Mouse (Mus musculus) lung, postnatal 25 days (tissue): Measurements from ENCODE around the gene Dock6.
A peak's percentile ranks its signal among the peaks of the same experiment; 100 is the strongest.
"Not testable (repeated sequence)": the region's sequence is repeated elsewhere in the genome, so short reads cannot be mapped to it uniquely, and the experiment has no call there.

Experiments used
- DNase-seq: peaks from one replicate; pipeline ENCODE4 v3.0.0; 2022; ENCODE audit warnings: low spot score

Gene Dock6

GRCm38 (mm10) chr9:21808561-21808960, 43.9 kb downstream of the Dock6 start:
- no peak for DNase-seq

DNA sequence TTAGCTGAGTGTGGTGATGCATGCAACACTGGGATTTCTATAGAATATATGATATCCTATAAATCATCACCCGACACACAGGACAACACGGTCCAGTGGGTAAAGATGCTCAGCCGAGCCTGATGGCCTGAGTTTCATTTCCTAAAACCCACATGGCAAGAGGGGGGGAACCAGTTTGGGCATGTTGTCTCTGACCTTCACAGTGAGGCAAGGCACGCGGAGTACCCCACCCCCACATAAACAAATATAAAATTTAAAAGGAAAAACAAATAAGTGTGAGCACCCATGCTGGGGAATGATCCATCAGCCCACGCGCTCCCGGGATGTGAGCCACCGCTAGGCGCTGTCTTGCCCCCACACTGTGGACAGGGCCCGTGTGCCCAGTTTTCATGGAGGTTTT, 45.5 kb downstream of the Dock6 start:
- DNase-seq = no peak

DNA sequence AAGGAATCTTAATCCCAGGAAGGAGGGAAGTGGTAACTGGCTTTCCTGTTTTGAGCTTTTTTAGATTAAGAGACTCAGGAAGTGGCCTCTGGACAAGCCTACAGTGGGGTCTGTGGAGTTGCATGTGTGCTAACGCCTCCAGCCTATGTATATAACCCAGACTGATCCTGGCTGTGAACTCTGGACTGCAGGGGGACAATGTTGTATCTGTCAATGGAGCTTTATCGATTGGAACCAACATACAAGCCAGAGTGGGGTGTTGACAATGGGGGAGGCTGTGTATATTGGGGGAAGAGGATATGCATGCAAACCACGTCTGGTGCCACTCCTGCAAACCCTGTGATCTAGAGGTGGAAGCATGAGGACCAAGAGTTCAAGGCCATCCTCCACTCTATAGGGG, 46.1 kb downstream of the Dock6 start:
- DNase-seq = no peak

GRCm38 (mm10) chr9:21803986-21804644, 48.3 kb downstream of the Dock6 start:
- peak; percentile 88 for DNase-seq

- DNase-seq = no peak
Measured at GRCm38 (mm10) chr9:21801591-21801990, 50.8 kb downstream of the Dock6 start.

DNA sequence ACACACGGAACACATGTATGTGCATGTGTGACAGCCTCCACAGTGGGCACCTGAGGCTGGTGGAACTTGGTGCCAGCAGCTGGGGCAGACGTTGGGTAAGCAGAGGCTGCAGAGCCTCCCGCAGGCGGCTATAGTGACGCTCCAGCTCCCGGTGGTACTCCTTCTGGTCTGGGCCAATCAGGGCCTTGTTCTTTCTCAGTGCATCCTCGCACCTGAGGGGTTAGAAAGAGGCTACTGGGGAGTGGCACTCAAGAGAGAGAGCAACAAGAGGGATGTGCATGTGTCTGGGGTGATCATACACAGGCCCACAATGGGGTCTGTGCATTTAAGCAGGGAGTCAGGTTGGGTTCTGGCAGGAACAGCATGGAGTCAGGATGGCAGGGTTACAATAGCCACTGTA, 51.3 kb downstream of the Dock6 start:
- no peak for DNase-seq

DNA sequence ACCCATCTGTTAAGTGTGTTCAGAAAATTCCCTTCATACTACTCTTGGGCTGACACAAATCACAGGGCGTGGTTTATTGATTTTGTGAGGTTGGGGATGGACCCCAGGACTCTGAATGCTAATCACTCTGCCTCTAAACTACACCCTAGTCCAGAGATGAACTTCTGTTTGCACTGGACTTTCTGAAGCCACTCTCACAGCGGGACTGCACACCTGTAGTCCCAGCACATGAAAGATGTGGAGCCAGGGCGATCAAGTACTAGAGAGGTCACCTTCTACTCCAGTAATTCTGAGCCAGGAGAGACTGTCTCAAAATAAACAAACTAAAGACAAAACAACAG, 53.5 kb downstream of the Dock6 start:
- no peak for DNase-seq

- DNase-seq = peak; percentile 88
Measured at GRCm38 (mm10) chr9:21798345-21799009, 54.0 kb downstream of the Dock6 start, which contains the start of gene Kank2. Gene Kank2, minus strand, starts transcription at chr9:21798744.

GRCm38 (mm10) chr9:21797921-21798344, 54.5 kb downstream of the Dock6 start:
- DNase-seq = peak; percentile 55

DNA sequence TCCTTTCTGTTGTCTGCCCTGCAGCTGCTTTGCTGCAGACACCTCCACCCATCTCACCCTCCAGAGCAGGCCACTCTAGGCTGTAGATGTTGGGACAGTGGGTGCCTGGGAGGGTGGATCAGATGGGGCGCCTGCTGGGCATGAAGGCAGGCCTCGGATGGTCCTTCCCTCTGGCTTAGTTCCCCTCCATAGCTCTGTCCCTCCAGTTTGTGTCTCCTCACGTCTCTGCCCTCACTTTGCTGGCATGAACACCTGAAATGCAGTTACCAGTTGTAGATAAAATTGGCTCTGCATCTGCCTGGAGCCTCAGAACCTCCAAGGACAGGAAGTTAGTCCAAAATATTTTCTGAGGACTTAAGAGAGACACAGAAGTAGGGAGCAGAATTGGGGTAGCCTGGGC, 55.5 kb downstream of the Dock6 start:
- no peak for DNase-seq

DNA sequence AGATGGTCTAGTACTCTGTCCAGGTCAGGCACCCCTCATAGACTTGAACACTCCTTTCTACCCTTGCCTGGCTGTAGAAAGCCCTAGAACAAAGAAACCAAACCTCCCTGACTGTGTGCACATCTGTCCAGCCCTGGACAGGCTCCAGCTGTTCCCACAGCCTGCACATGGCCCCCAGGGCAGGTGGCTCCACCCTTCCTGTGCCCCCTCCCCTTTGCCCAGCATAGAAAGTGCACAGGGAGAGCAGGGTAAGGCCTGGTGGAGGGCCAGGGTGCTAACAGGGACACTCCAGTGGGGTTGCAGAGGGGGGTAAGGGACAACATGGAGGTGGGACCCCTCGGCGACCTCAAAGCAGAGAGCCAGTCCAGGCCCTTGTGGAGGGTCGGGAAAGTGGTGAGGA, 56.2 kb downstream of the Dock6 start:
- no peak for DNase-seq

DNA sequence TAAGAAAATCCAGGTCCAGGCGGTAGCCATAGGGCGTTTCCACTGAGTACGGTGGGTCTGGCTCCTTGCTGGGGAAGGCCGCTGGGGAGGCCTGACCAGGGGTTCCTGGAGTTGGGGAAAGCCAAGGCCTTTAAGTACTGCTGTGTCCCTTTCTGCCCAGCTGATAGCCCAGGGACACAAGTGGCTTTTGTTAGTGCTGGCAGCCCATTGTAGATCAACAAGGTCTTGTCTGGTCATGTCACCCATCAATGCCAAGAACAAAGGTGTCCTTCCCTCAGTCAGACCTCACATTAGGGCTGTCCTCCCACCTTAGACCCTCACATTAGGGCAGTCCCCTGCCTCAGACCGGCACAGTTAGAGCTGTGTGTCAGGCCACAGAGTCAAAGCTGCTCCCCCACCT, 56.9 kb downstream of the Dock6 start:
- no peak for DNase-seq

DNA sequence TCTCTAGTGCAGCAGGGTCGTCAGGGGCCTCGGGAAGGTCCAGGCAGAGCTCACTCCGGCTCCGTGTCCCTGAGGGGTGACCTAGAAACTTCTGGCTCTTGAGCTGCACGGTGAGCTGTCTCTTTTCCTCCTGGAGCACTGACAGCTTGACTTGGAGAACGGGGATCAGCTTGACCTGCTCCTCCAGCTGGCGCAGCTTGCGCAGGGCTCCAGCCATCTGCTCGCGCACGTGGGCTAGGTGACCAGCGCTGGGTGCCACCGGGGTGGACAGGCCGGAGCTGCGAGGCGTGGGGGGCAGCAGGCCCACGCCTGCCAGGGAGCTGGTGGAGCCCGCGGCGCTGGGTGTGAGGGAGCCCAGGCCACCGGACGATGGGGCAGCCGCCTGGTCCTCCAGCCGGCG, 57.5 kb downstream of the Dock6 start:
- DNase-seq = no peak

- no peak for DNase-seq
Measured at GRCm38 (mm10) chr9:21794344-21794834, 58.0 kb downstream of the Dock6 start.

GRCm38 (mm10) chr9:21793507-21793906, 58.9 kb downstream of the Dock6 start:
- DNase-seq = not testable (repeated sequence)

- DNase-seq = peak; percentile 57
Measured at GRCm38 (mm10) chr9:21792644-21793043, 59.8 kb downstream of the Dock6 start.

GRCm38 (mm10) chr9:21791861-21792260, 60.6 kb downstream of the Dock6 start:
- DNase-seq = peak; percentile 80

DNA sequence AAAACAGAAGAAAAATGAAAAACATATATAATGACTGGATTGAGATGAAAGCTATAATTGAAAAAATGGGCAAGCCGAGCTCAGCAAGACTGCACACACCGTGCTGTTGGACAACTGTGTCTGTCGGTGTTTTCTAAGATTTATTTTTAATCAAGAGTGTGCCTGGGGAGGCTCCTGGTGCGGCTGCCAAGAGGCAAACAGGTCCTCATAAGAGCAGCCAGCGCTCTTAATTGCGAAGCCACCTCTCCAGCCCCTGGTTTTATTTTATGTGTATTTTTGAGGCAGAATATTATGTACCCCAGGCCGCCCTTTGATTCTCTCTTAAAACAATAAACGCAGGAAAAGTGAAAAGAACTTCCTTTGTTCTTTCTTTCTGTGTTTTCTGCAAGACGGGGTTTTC, 64.2 kb downstream of the Dock6 start:
- no peak for DNase-seq

DNA sequence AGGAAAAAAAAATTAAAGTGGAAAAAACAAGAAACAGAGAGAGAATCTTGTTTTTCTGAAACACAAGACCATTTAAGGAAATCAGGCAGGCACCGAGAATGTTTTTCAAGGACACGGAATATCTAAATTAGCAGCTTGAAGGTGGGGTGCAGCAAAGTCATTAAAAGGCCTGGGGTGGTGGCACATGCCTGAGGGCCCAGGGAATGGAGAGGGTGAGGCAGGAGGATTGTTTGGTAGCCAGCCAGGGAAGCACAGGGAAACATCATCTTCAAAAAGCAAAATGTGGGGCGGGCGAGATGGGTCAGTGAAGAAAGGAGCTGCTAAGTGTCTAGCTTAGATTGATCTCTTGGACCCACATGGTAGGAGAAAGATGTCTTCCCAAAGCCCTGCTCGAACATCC, 64.8 kb downstream of the Dock6 start:
- no peak for DNase-seq

DNA sequence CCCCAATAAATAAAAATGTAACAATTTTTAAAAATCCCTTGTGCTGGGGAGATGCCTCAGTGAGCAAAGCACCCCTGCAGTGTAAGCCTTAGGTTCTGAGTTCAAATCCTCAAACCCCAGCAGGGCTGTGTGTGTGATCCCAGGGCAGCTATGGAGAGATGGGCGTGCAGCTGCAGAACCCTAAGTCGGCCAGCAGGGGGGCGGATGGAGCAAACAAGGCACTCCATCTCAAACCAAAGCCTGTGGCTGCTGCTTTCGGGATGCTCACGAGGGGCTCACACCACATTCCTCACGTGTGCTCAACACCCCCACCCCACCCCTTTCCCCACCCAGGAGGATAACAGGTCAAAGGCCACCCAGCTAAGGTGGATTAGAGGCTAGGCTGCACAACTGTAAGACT, 65.5 kb downstream of the Dock6 start:
- DNase-seq = peak; percentile 77

- not testable (repeated sequence) for DNase-seq
Measured at GRCm38 (mm10) chr9:21786309-21786708, 66.1 kb downstream of the Dock6 start.

GRCm38 (mm10) chr9:21784517-21785307, 67.7 kb downstream of the Dock6 start:
- peak; percentile 83 for DNase-seq
